Mouse (Mus musculus) testis, adult 2 months (tissue): ENCODE results near the gene Nme7.

ENCODE experiments used
- CTCF ChIP-seq: fragments of 200-500 bp; IDR thresholded peaks from 2 replicates; pipeline ENCODE4 v1.5.1; 2012; ENCODE audit warnings: low read depth, mild to moderate bottlenecking, inconsistent platforms, low read length, moderate library complexity; ENCODE audit not compliant: control insufficient read depth, insufficient read depth, insufficient replicate concordance
- POLR2A ChIP-seq: fragments of 200-500 bp; IDR thresholded peaks from 2 replicates; pipeline ENCODE4 v1.6.1; 2012; ENCODE audit warnings: low read depth, mild to moderate bottlenecking, inconsistent platforms, low read length, moderate library complexity; ENCODE audit not compliant: control insufficient read depth

DNA sequence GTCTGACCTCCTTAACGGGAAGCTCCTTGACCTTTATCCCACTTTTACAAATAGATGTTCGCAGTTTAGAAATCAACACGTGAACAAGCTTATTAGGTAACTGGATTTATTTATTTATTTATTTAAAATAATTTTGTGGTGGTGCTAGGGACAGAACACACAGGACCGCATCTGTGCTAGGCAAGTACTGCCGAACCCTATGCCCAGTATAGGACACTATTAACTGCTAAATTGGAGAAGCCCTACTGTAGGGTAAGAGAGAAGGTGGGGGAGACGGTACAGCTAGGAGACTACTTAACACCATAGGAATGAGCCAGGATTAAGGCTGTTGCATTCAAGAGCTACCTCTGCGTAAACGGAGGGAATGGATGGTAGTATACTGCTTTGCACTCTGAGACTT, 164.4 kb downstream of the Nme7 start:
- TF ChIP-seq CTCF (no peak), POLR2A (no peak)
